Mouse (Mus musculus) adrenal gland, postnatal 14 days (tissue): ENCODE data around the gene Ddx27. TPM values are rescaled to one million over a fixed set of nuclear protein-coding genes. Genes with fewer than 3 reads are reported as not detected.

ENCODE experiments used
- DNase-seq: peaks from one replicate; pipeline ENCODE4 v3.0.0; 2021; ENCODE audit warnings: mixed read lengths
- total RNA-seq: library from RNA; stranded (reverse); gene quantifications from 2 replicates; pipeline ENCODE4 v1.2.3, GENCODE M21; 2021

Gene Ddx27
- total RNA-seq, 1 experiment from 2014 or later: 34.6 TPM

- no peak for DNase-seq
Measured at GRCm38 (mm10) chr2:167019396-167019795, 4.4 kb downstream of the Ddx27 start.

DNA sequence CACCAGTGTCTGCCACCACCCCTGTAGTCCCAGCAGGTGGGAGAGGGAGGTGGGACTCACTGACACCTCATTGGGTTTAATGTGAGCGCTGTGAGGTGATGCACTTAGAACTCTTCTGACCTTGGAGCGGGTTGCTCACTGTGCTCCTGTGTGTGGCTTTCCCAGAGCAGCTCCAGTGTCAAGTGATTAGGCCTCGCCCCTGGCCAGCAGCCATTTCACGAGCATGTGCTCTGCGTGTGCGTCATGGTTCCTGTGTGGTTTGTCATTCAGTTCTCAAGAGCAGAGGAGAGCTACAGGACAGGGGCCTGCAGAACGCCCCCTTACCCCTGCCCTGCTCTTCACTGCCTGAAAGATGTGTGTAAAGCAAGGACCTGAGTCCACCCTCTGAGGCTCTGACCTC, 13.6 kb downstream of the Ddx27 start:
- DNase-seq: peak; percentile 70

- no peak for DNase-seq
Measured at GRCm38 (mm10) chr2:167030507-167030906, 15.5 kb downstream of the Ddx27 start.

DNA sequence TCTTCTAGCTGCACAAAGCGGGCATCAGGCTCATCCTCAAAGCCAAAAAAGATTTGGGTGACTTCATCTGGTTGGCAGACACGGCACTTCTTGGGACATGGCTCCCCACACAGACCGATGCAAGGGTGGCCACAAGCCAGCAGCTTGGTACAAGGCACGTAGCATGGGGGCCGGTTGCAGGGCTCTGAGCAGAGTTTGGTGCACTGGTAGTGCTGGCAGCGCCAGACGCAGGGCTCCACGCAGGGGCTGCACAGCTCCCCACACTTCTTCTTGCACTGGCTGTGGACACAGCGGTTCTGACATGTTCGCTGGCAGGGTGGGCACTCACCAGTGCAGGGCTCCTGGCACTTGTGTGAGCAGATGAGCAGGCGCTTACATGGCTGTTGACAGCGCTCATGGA, 22.7 kb downstream of the Ddx27 start:
- no peak for DNase-seq

- no peak for DNase-seq
Measured at GRCm38 (mm10) chr2:167038297-167038696, 23.3 kb downstream of the Ddx27 start.

DNA sequence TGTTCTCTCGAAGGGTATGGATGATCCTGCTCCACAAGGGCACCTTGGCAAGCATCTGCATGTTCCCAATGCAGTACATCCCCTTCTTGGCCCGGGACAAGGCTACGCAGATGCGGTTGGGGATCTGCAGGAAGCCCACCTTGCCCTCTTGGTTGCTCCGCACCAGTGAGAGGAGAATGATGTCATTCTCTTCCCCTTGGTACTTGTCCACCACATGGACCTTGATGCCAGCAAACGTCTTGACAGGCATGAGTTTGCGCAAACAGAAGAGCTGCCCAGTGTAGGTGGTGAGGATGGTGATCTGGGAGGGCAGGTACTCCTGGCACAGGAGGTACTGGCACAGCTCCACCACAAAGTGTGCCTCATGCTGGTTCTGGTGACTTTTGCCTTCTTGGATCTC, 23.7 kb downstream of the Ddx27 start:
- no peak for DNase-seq

- DNase-seq: peak; percentile 49
Measured at GRCm38 (mm10) chr2:167039386-167039785, 24.4 kb downstream of the Ddx27 start.

GRCm38 (mm10) chr2:167043400-167044121, 28.6 kb downstream of the Ddx27 start:
- DNase-seq: no peak

- no peak for DNase-seq
Measured at GRCm38 (mm10) chr2:167048223-167048622, 33.2 kb downstream of the Ddx27 start.

GRCm38 (mm10) chr2:167048698-167049358, 33.8 kb downstream of the Ddx27 start:
- no peak for DNase-seq

GRCm38 (mm10) chr2:167053127-167053844, 38.3 kb downstream of the Ddx27 start:
- DNase-seq: no peak

- DNase-seq: peak; percentile 59
Measured at GRCm38 (mm10) chr2:167055386-167055785, 40.4 kb downstream of the Ddx27 start.

DNA sequence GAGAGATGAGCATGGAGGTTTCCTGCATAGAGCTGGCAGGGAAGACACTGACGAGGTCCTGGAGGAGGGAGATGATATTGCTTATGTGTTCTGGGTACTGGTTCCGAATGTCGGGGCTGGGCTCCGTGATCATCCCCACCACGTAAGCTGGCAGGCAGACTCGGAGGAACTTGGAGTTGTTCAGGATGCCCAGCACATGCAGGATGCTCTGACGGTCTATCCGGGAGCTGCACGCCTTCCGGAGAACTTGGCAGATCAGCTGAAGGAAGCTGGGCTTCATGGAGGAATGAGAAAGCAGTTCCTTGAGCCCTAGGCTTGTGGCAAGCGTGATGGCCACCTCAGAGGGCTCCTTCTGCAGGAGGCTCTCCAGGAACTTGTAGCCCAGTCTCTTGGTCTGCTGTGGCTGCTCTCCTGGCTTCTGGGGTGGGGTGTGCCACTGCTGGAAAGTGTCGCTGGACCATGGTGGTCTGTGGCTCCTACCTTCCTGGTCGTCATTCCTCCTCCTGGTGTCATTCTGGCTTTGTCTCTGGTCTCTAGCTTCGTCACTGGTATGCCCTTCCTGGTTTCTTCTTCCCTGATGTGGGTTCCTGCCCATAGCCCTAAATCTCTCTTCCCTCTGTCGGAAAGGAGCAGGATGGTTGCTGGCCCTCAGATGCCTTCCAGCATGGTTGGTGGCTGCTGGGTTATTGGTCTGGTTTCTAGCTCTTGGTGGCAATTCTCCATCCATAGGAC, 41.4 kb downstream of the Ddx27 start:
- no peak for DNase-seq

GRCm38 (mm10) chr2:167056942-167057323, 41.9 kb downstream of the Ddx27 start:
- no peak for DNase-seq

DNA sequence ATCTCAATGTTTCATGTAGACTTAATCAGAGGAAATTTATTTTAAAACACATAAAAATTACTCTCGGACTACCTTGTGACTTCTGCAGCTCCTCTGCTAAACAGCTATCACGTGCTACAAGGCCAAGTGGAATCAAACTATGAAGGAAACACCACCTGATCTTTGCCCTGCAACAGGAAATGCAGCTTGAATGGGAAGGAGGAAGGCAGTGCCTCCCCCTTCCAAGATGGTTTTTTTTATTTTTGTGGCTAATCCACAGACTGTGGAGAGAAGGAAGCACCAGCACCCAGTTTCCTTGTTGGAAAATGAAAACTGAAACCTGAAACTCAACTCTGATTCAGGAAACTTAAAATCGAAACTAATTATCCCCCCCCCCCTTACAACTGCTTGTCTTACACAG, 43.2 kb downstream of the Ddx27 start:
- DNase-seq: no peak

DNA sequence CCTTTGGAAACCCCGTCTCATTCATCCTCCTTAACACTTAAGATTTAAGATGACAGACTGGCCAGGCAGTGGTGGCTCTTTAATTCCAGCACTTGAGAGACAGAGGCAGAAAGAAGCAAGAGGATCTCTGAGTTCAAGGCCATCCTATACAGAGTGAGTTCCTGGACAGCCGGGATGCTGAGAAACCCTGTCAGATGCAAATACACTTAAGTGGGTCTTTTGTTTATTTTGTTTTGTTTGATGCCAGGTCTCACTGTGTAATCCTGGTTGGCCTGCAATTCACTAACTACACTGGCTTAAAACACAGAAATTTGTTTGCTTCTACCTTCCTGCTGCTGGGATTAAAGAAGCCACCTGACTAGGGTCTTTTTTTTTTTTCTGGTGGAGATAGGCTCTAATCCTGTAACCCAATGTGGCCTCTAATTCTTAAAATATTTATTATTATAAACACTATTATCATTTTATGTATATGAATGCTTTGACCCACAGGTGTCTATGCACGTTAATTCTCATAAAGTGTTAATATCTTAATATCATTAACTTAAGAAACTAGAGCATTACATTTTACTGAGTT, 43.9 kb downstream of the Ddx27 start:
- DNase-seq: no peak

DNA sequence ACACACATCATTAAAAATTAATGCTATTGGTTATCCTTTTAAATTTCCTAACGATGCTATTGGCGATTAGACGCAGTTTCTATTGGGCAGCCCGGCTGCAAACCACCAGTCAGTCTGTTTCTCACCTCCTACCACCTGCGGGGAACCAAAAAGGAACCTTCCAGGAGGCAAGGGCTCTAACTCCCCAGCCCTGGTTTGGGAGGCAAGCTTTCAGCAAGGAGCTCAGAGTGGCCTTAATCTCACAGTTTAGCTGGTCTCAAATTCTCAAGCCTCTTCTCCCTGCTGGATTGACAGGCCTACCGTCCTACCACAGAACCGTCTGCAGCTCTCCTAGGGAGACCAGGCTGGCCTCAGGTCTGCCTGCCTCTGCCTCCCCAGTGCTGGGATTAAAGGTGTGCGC, 44.5 kb downstream of the Ddx27 start:
- no peak for DNase-seq

DNA sequence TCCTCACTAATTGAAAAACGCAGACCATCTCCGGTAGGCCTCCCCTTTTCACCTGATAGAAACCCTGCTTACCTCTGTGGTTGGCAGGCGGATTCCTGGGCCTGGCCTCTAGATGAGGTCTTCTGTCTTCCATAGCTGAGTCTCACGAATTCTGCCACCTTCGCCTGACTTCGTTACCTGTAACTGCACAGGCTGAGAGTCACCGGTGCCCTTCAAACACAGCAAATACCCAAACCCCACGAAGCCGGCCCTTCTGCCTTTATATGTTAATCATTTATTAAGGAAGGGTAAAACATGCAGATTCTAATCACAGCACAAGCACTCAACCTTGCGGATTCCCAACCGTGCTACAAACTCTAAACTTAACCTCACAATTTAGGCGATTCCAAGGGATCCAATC, 45.0 kb downstream of the Ddx27 start:
- no peak for DNase-seq

GRCm38 (mm10) chr2:167060360-167060759, 45.4 kb downstream of the Ddx27 start:
- no peak for DNase-seq

GRCm38 (mm10) chr2:167060761-167061160, 45.8 kb downstream of the Ddx27 start:
- DNase-seq: no peak

- DNase-seq: no peak
Measured at GRCm38 (mm10) chr2:167061381-167062034, 46.5 kb downstream of the Ddx27 start.

GRCm38 (mm10) chr2:167062497-167062911, 47.5 kb downstream of the Ddx27 start:
- peak; percentile 97 for DNase-seq
